Mouse (Mus musculus) hindbrain, postnatal 0 days (tissue): ENCODE results near the gene Pdcd1lg2. TPM values are rescaled to one million over a fixed set of nuclear protein-coding genes. Genes with fewer than 3 reads are reported as not detected.

ENCODE experiments used
- ATAC-seq: fragments of 200-750 bp; cut with Nextera tagmentation; 2 replicates; pipeline ENCODE4 v1.8.0; 2017; ENCODE audit warnings: mild to moderate bottlenecking, moderate TSS enrichment, moderate library complexity
- DNase-seq: peaks from one replicate; pipeline ENCODE4 v3.0.0-alpha.2; 2015; ENCODE audit warnings: low spot score
- H3K27ac ChIP-seq: fragments of 300-500 bp; sonication (generic); 2 replicates; pipeline ENCODE4 v1.5.1; 2014; ENCODE audit warnings: mild to moderate bottlenecking
- H3K27me3 ChIP-seq: fragments of 300-500 bp; sonication (generic); 2 replicates; pipeline ENCODE4 v1.6.1; 2014; ENCODE audit warnings: low read length, mixed read lengths; ENCODE audit not compliant: insufficient read depth
- H3K36me3 ChIP-seq: fragments of 300-500 bp; sonication (generic); 2 replicates; pipeline ENCODE4 v1.6.1; 2014; ENCODE audit warnings: low read length, mixed read lengths; ENCODE audit not compliant: insufficient read depth
- H3K4me1 ChIP-seq: fragments of 300-500 bp; sonication (generic); 2 replicates; pipeline ENCODE4 v1.6.1; 2014; ENCODE audit warnings: antibody characterized with exemption, low read length, mixed read lengths; ENCODE audit not compliant: insufficient read depth
- H3K4me2 ChIP-seq: fragments of 300-500 bp; sonication (generic); 2 replicates; pipeline ENCODE4 v1.6.1; 2014; ENCODE audit warnings: low read depth, mild to moderate bottlenecking, low read length, moderate library complexity, mixed read lengths
- H3K4me3 ChIP-seq: fragments of 300-500 bp; sonication (generic); 2 replicates; pipeline ENCODE4 v1.5.1; 2014; ENCODE audit warnings: low read length
- H3K9ac ChIP-seq: fragments of 300-500 bp; sonication (generic); replicated peaks from 2 replicates; pipeline ENCODE4 v1.6.1; 2014; ENCODE audit warnings: mild to moderate bottlenecking, low read length, moderate library complexity, mixed read lengths
- H3K9me3 ChIP-seq: fragments of 300-500 bp; sonication (generic); 2 replicates; pipeline ENCODE4 v1.6.1; 2016; ENCODE audit warnings: low read length, mixed read lengths
- CTCF ChIP-seq: IDR thresholded peaks from 2 replicates; pipeline ENCODE4 v1.5.1; 2016; ENCODE audit warnings: antibody characterized with exemption, control low read depth, low read depth
- WGBS: fragments of 180-500 bp; shearing (Covaris S2); extraction: QIAGEN DNeasy Blood & Tissue Kit; methylation state at CpG from one replicate; pipeline ENCODE4 v1.1.7; 2014; 5-methylcytosine and 5-hydroxymethylcytosine counted together
- polyA plus RNA-seq: library from polyadenylated mRNA; unstranded; fragments of >200 nt; fragmentation: Nextera tagmentation; extraction: Ambion mirVana; gene quantifications from 2 replicates; pipeline ENCODE4 v1.2.1, GENCODE M21; 2015
- total RNA-seq: library from RNA; depleted of rRNA; stranded (reverse); fragments of >200 nt; gene quantifications from 2 replicates; pipeline ENCODE4 v1.2.3, GENCODE M21; 2014

Gene Pdcd1lg2
- total and polyA plus RNA-seq, 2 experiments from 2014 or later, result 0.14 to 0.94 TPM

DNA sequence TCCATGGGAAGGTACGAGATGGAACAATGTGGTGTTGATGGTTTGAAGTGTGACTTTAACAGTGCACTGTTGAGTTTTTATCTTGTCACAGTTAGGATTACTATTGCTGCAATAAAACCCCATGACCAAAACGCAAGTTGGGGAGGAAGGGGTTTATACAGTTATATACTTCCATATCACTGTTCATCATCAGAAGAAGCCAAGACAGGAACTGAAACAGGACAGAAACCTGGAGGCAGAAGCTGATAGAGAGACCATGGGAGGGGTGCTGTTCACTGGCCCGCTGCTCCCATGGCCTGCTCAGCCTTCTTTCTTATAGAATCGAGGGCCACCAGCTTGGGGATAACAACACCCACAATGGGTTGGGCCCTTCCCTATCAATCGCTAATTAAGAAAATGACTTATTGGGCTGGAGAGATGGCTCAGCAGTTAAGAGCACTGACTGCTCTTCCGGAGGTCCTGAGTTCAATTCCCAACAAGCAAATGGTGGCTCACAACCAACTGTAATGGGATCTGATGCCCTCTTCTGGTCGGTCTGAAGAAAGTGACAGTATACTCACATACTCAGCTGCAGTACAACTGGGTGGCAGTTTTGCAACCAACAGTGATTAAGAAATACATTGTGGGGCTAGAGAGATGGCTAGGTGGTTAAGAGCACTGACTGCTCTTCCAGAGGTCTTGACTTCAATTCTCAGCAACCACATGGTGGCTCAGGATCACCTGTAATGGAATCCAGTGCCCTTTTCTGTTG is 53.1 kb downstream of the Pdcd1lg2 start:
- 94% methylated on average over 7 of the region's 7 CpGs for WGBS

GRCm38 (mm10) chr19:29466819-29467218 is 56.1 kb downstream of the Pdcd1lg2 start:
- ATAC-seq, result no peak
- no peak overlapping the region for H3K4me3 ChIP-seq
- H3K36me3 ChIP-seq, result no peaks in the 10 kb centered on the region
- no peak overlapping the region for H3K4me2 ChIP-seq
- H3K27me3 ChIP-seq, result no peaks in the 10 kb centered on the region
- H3K27ac ChIP-seq, result no peak overlapping the region
- no peak overlapping the region for H3K9ac ChIP-seq
- no peaks in the 10 kb centered on the region for H3K9me3 ChIP-seq
- DNase-seq, result no peak
- 90% methylated on average over 9 of the region's 9 CpGs for WGBS
- H3K4me1 ChIP-seq, result no peaks in the 10 kb centered on the region
- no peak for TF ChIP-seq CTCF

More for the DNA sequence above, 53.1 kb downstream of the Pdcd1lg2 start:
- DNase-seq (no peak), ATAC-seq (no peak)
- Histone ChIP-seq H3K27ac (no peak overlapping the region), H3K4me1 (no peaks in the 10 kb centered on the region), H3K4me2 (no peak overlapping the region), H3K4me3 (no peak overlapping the region), H3K9ac (no peak overlapping the region), H3K9me3 (no peaks in the 10 kb centered on the region), H3K36me3 (no peaks in the 10 kb centered on the region), H3K27me3 (no peaks in the 10 kb centered on the region)
- TF ChIP-seq CTCF, result no peak

DNA sequence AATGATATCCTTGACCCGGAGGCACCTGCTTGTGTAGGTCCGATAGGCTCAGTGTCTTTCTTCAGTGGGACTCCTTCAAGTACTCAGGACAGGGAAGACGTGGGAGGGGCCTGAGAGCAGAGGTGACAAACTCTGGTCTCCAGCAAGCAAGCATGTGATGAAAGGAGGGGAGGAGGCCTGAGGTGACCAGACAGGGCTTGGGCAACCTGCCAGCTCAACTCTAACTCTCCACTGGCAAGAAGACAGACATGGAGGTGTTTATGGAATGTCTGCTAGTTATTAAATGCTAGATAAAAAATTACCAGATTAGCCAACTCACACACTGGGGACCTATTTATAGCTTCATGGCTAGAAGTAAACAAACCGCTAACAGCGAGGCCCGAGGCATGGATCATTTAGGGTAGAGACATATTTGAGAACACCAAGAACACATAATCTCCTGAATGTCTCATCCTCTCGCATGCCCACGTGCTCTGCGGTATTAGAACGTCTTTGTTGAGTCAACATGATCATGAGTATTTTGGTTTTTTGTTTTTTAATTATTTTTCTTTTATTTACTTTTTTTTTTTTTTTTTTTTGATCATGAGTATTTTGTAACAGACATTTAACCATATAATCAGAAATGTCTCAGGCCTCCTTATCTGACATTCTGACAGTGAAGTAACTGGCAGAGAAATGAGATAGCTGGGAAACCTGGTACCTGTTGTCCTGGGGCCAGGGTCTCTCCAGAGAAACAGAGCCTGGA is 58.4 kb downstream of the Pdcd1lg2 start:
- no peak for TF ChIP-seq CTCF
- no peak overlapping the region for H3K27ac ChIP-seq
- H3K4me2 ChIP-seq, result no peak overlapping the region
- H3K9me3 ChIP-seq, result no peaks in the 10 kb centered on the region
- no peak for ATAC-seq
- H3K27me3 ChIP-seq, result no peaks in the 10 kb centered on the region
- no peak overlapping the region for H3K9ac ChIP-seq
- no peaks in the 10 kb centered on the region for H3K4me1 ChIP-seq
- H3K4me3 ChIP-seq, result no peak overlapping the region
- no peaks in the 10 kb centered on the region for H3K36me3 ChIP-seq
- 80% methylated on average over 10 of the region's 10 CpGs for WGBS
- peak; percentile 20 for DNase-seq

DNA sequence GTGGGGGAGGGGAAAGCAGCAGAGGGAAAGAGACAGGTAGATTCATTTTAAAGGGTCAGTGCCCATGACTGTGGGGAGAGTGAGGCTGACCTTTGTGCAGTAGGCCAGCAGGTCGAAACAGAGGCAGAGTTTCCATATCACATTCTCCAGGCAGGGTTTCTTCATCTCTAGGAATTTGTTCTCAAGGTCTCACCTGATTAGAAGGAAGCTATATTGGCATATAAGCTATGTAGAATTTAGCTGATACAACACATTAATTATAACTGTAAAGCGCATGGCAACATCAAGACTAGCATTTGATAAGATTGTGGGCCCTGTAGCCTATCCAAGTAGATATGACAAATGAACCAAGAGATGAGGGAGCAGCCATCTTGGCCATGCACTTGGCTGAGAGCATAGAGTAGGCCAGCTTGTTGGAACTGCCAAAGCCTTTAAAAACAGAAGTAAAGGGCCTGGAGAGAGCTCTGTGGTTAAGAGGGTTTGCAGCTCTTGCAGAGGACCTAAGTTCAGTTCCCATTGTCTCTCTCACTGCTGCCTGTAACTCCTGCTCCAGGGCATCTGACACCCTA is 59.1 kb downstream of the Pdcd1lg2 start:
- ATAC-seq (no peak), DNase-seq (no peak)
- no peak overlapping the region for H3K4me3 ChIP-seq
- H3K36me3 ChIP-seq, result no peaks in the 10 kb centered on the region
- no peaks in the 10 kb centered on the region for H3K4me1 ChIP-seq
- no peak overlapping the region for H3K4me2 ChIP-seq
- no peaks in the 10 kb centered on the region for H3K9me3 ChIP-seq
- H3K27ac ChIP-seq, result no peak overlapping the region
- TF ChIP-seq CTCF, result no peak
- WGBS, result 92% methylated on average over 2 of the region's 2 CpGs
- H3K27me3 ChIP-seq, result no peaks in the 10 kb centered on the region
- H3K9ac ChIP-seq, result no peak overlapping the region

DNA sequence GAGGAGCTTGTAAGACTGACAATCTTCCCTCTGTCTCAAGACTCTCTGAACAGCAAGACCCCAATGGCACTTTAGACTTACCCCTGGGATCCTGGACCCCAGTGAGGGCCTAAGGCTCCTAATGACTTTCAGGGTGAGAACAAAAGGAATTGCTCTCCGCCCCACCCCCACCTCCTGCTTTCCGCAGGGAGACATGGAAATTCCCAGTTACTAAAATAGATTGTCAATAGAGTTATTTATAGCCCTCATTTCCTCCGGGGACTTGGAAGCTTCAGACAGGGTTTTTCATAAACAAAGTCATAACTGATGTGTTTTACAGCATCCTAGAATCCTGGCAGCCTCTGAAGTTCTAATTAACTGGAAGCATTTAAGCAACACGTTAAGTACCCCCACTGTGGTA is 59.9 kb downstream of the Pdcd1lg2 start:
- no peak for ATAC-seq
- no peak overlapping the region for H3K4me3 ChIP-seq
- TF ChIP-seq CTCF, result no peak
- no peaks in the 10 kb centered on the region for H3K36me3 ChIP-seq
- no peak overlapping the region for H3K9ac ChIP-seq
- peak; percentile 26 for DNase-seq
- H3K27me3 ChIP-seq, result no peaks in the 10 kb centered on the region
- H3K9me3 ChIP-seq, result no peaks in the 10 kb centered on the region
- no peaks in the 10 kb centered on the region for H3K4me1 ChIP-seq
- H3K4me2 ChIP-seq, result no peak overlapping the region
- 24% methylated on average over 4 of the region's 4 CpGs for WGBS
- H3K27ac ChIP-seq, result no peak overlapping the region

DNA sequence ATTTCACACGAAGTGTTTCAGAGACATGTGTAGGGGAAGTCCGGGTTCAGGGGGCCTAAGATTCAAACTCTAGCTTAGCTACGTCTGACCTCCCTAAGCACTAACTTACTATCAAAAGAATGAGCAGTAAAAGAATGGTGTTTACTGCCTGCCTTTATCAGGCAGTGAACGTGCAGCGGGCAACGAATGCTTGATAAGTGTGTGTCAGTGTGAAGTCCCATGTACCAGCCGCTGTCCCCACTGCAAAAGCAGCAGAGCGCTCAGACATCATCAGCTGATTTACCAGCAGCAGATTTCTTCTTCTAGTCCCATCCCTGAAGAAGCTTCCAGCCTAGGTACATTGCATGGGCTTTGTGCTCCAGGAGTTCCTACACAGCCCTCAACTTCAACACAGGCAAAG is 61.7 kb downstream of the Pdcd1lg2 start:
- no peaks in the 10 kb centered on the region for H3K27me3 ChIP-seq
- H3K4me1 ChIP-seq, result no peaks in the 10 kb centered on the region
- no peak overlapping the region for H3K27ac ChIP-seq
- H3K4me3 ChIP-seq, result no peak overlapping the region
- no peaks in the 10 kb centered on the region for H3K9me3 ChIP-seq
- no peak for ATAC-seq
- WGBS, result 87% methylated on average over 8 of the region's 8 CpGs
- no peak for DNase-seq
- no peaks in the 10 kb centered on the region for H3K36me3 ChIP-seq
- H3K9ac ChIP-seq, result no peak overlapping the region
- TF ChIP-seq CTCF, result no peak
- H3K4me2 ChIP-seq, result no peak overlapping the region

DNA sequence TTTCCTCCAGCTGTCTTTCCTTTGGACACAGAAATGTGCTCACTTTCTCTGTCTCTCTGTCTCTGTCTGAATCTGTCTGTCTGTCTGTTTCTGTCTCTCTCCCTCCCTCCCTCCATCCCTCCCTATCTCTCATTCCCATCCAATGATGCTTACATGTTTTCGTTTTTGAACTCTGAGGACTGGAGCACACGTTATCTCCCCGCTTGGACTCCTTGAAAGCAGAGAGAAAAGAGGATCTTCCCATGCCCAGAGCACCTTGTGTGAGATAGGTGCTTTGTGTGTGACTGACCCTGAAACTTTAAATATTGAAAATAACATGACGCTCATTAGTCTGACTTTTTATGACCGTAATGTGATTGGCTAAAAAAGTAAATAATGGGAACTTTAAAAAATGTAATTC is 62.2 kb downstream of the Pdcd1lg2 start:
- Histone ChIP-seq H3K27me3 (no peaks in the 10 kb centered on the region), H3K4me2 (no peak overlapping the region), H3K4me1 (no peaks in the 10 kb centered on the region), H3K9me3 (no peaks in the 10 kb centered on the region), H3K4me3 (no peak overlapping the region), H3K27ac (no peak overlapping the region), H3K9ac (no peak overlapping the region), H3K36me3 (no peaks in the 10 kb centered on the region)
- DNase-seq (no peak), ATAC-seq (no peak)
- no peak for TF ChIP-seq CTCF
- WGBS, result 87% methylated on average over 5 of the region's 5 CpGs
